In genomic region chr5:29892861-29893260, GRCm38 (mm10) we compare ENCODE assay signal across 11 mouse cellular contexts.
"Had no signal": no experiment of that assay in that cellular context is flagged by ENCODE, and none has a peak within 500 bp of the region (broad histone marks: within the 10 kb centered on the region; RNA-seq: fewer than 3 reads in every experiment).

No protein-coding gene starts in this region.

- H3K27me3 ChIP-seq: kidney, embryonic 15.5 days; limb, embryonic 13.5 days had no signal

- H3K4me2 ChIP-seq: kidney, embryonic 15.5 days; limb, embryonic 13.5 days had no signal

- H3K36me3 ChIP-seq: kidney, embryonic 15.5 days; limb, embryonic 13.5 days; midbrain, embryonic 10.5 days had no signal

- H3K4me3 ChIP-seq: kidney, embryonic 15.5 days; limb, embryonic 13.5 days; midbrain, embryonic 10.5 days had no signal

- H3K27ac ChIP-seq: kidney, embryonic 15.5 days; limb, embryonic 13.5 days; liver, embryonic 14.5 days; midbrain, embryonic 10.5 days had no signal

- H3K9ac ChIP-seq: kidney, embryonic 15.5 days; limb, embryonic 13.5 days; liver, embryonic 14.5 days had no signal

- DNase-seq: kidney, adult 2 months; kidney, postnatal 14 days; left cerebral cortex, postnatal 4 days; lung, adult 18-20 months; midbrain, embryonic 14.5 days; right cerebral cortex, postnatal 14 days; thymus, postnatal 4 days had no signal

- H3K9me3 ChIP-seq: kidney, embryonic 15.5 days; limb, embryonic 13.5 days; midbrain, embryonic 10.5 days had no signal
